Mouse (Mus musculus) liver, adult 2 months (tissue): ENCODE results near the gene Glis3. TPM values are rescaled to one million over a fixed set of nuclear protein-coding genes. Genes with fewer than 3 reads are reported as not detected.

Experiments
- DNase-seq: peaks from one replicate; pipeline ENCODE4 v3.0.0-alpha.2; 2011; ENCODE audit warnings: low read depth, low spot score; ENCODE audit errors: extremely low read depth
- H3K27ac ChIP-seq: fragments of 200-500 bp; replicated peaks from 2 replicates; pipeline ENCODE4 v1.5.1; 2012; ENCODE audit warnings: low read depth, mild to moderate bottlenecking, control low read depth, inconsistent platforms, low read length; ENCODE audit not compliant: insufficient read depth
- H3K27me3 ChIP-seq: fragments of 200-500 bp; 2 replicates; pipeline ENCODE4 v1.6.1; 2012; ENCODE audit warnings: mild to moderate bottlenecking, moderate library complexity, low read length, inconsistent platforms; ENCODE audit not compliant: control insufficient read depth, insufficient read depth
- H3K36me3 ChIP-seq: fragments of 200-500 bp; 2 replicates; pipeline ENCODE4 v1.6.1; 2012; ENCODE audit warnings: low read length, inconsistent platforms; ENCODE audit not compliant: control insufficient read depth, insufficient read depth
- H3K4me1 ChIP-seq: fragments of 200-500 bp; 2 replicates; pipeline ENCODE4 v1.6.1; 2011; ENCODE audit warnings: low read length; ENCODE audit not compliant: control insufficient read depth, insufficient read depth
- H3K4me3 ChIP-seq: fragments of 200-500 bp; 2 replicates; pipeline ENCODE4 v1.5.1; 2011; ENCODE audit warnings: low read depth, mild to moderate bottlenecking, control low read depth, low read length, moderate library complexity; ENCODE audit not compliant: insufficient read depth
- H3K79me2 ChIP-seq: fragments of 200-500 bp; 2 replicates; pipeline ENCODE4 v1.6.1; 2012; ENCODE audit warnings: inconsistent platforms, mild to moderate bottlenecking, low read length, moderate library complexity; ENCODE audit not compliant: control insufficient read depth, insufficient read depth
- H3K9ac ChIP-seq: fragments of 200-500 bp; 2 replicates; pipeline ENCODE4 v1.6.1; 2012; ENCODE audit warnings: low read depth, mild to moderate bottlenecking, control low read depth, inconsistent platforms, low read length
- CTCF ChIP-seq: fragments of 200-500 bp; IDR thresholded peaks from 2 replicates; pipeline ENCODE4 v1.5.1; 2011; ENCODE audit warnings: low read depth, low read length, control low read depth
- POLR2A ChIP-seq: fragments of 200-500 bp; IDR thresholded peaks from 2 replicates; pipeline ENCODE4 v1.6.1; 2011; ENCODE audit warnings: low read length, control low read depth; ENCODE audit not compliant: insufficient read depth; ENCODE audit errors: extremely low read depth
- WGBS: fragments of 180-500 bp; shearing (Covaris S2); methylation state at CpG from one replicate; pipeline ENCODE4 v1.1.7; 2018; 5-methylcytosine and 5-hydroxymethylcytosine counted together
- polyA plus RNA-seq: library from polyadenylated mRNA; depleted of rRNA; stranded (reverse); fragments of >200 nt; gene quantifications from 2 replicates; pipeline ENCODE4 v1.2.3, GENCODE M21; 2012
- total RNA-seq: library from RNA; depleted of rRNA; stranded (reverse); fragments of >200 nt; gene quantifications from 2 replicates; pipeline ENCODE4 v1.2.3, GENCODE M21; 2014

The Glis3 gene
- total and polyA plus RNA-seq, 2 experiments, result 0.37 to 0.43 TPM

DNA sequence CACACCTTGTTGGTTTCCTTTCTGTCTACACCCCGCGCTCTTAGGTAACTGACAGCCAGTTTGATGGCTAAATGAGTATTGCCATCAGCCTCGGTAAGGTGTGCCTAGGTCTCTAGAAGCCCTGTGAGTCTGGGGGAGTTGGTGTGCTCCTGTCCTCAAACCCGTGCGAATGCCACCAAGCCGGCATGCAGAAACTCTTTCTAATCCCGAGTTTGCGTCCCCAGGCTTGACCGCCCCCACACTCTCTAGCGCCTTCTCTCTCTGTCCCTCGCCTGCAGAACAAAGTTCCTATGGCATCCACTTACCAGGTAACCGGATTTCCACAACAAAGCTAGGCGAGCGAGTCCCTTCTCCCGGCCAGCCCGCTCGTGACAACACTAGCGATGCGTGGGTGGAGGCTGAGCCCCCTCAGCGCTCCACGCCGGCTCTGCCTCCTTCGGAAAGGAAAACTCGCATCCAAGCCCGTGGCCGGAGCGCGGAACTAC is 544 bp downstream of the Glis3 start:
- H3K4me3 ChIP-seq, result peak overlapping the region; percentile 58
- under 1% methylated on average over 28 of the region's 28 CpGs for WGBS
- H3K36me3 ChIP-seq, result no peaks in the 10 kb centered on the region
- DNase-seq, result no peak
- no peaks in the 10 kb centered on the region for H3K79me2 ChIP-seq
- H3K27me3 ChIP-seq, result peaks cover 12% of the 10 kb centered on the region
- peaks cover 8% of the 10 kb centered on the region for H3K4me1 ChIP-seq
- H3K9ac ChIP-seq, result peak overlapping the region; percentile 5
- TF ChIP-seq POLR2A, result no peak
- TF ChIP-seq CTCF, result no peak
- no peak overlapping the region for H3K27ac ChIP-seq

GRCm38 (mm10) chr19:28678646-28679270 is 1.1 kb downstream of the Glis3 start:
- H3K27ac ChIP-seq, result no peak overlapping the region
- peaks cover 12% of the 10 kb centered on the region for H3K27me3 ChIP-seq

DNA sequence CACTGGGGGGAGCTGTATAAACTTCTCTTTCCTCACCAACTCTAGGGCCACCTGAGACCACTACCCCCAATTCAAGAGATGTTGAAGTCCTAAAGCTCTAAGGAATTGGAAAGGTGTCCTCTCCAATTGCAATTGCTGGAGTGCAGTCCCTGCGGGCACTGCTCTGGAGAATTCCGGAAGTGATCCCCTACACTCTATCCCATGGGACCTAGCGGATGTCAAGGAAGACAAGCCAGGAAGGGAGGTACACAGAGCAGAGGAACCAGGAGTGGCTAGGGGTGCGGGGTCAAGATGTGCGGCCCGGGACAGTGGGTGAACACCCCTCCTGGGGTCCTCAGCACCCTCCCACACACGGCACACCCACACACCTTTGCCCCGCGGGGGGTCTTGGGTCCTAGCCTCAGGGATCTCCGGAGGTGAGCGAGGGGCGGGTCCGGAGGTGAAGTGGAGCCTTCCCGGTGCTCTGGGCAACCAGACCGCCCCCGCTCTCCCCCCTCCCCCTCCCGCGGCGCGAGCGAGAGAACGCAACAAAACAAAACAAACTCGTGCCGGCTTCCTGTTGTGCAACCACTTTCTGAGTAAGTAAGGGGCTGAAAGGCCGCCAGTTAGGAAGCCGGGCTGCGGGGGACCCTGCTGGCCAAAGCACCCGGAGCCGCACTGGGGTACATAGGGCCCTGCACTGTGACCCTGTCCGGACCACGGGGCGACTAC is 2.0 kb downstream of the Glis3 start:
- no peak for TF ChIP-seq POLR2A
- no peak for TF ChIP-seq CTCF
- WGBS, result 4% methylated on average over 32 of the region's 32 CpGs
- Histone ChIP-seq H3K79me2 (no peaks in the 10 kb centered on the region), H3K4me3 (peak overlapping the region; percentile 69), H3K4me1 (peaks cover 8% of the 10 kb centered on the region), H3K27me3 (peaks cover 12% of the 10 kb centered on the region), H3K27ac (no peak overlapping the region), H3K36me3 (no peaks in the 10 kb centered on the region), H3K9ac (peak overlapping the region; percentile 60)
- DNase-seq, result peak; percentile 29

More at GRCm38 (mm10) chr19:28678646-28679270, 1.1 kb downstream of the Glis3 start:
- peak overlapping the region; percentile 58 for H3K4me3 ChIP-seq
- H3K36me3 ChIP-seq, result no peaks in the 10 kb centered on the region
- H3K79me2 ChIP-seq, result no peaks in the 10 kb centered on the region
- peaks cover 8% of the 10 kb centered on the region for H3K4me1 ChIP-seq
- DNase-seq, result peak; percentile 21
- WGBS, result 1% methylated on average over 30 of the region's 30 CpGs
- no peak for TF ChIP-seq CTCF
- TF ChIP-seq POLR2A, result no peak
- H3K9ac ChIP-seq, result peak overlapping the region; percentile 3; the same call in 1 of the 2 replicates

DNA sequence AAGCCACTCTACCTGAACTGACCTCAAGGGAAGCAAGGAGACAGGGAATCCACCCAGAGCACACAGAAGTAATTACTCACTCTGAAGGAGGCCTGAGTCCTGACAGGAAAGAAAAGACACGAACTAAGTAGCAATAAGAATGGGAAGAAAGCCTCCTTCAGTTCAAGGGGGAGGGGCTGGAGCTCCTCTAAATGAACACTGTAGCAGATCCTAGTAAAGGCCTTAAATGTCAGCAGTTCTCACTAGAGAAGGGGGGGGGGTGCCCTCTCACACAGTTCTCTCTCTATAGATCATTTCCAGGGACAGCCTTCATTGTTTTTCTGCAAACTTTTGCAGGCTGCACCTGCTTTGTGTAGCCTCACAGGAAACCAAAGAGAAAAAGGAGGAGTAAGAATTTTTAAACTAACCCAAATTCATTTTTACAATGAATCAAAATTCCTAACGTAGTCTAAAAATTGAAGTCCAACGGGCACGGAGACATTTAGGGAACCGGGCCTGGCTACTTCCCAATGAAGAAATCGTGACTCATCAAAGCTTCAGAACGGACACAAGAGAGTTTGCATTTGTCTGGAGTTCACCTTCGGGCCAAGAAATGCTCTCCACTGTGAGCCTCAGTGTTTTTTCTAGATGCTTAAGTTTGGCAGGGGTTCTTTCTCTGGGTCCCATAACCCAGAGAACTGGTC is 2.7 kb downstream of the Glis3 start:
- Histone ChIP-seq H3K36me3 (no peaks in the 10 kb centered on the region), H3K27ac (no peak overlapping the region), H3K9ac (no peak overlapping the region), H3K4me1 (peaks cover 8% of the 10 kb centered on the region), H3K79me2 (no peaks in the 10 kb centered on the region), H3K27me3 (peaks cover 12% of the 10 kb centered on the region), H3K4me3 (no peak overlapping the region)
- TF ChIP-seq CTCF (no peak), POLR2A (no peak)
- 53% methylated on average over 8 of the region's 8 CpGs for WGBS
- DNase-seq, result peak; percentile 26

DNA sequence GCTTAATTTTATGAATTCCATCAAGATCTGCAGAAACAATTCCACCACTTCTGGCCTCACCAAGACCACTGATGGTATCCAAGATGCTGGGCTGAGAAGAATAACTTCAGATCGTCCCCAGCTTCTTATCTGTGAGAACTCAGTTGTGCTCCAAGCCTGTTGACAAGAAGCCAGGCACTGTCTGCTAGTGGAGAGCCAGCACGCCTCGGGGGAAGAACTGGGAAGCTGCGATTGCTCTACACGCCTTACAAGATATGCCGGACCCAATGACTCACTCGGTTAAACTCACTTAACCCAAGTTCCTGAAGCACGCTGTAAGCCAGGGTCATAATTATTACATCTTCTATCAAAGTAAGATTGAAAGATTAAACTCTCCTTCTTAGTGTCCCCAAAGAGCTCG is 16.1 kb downstream of the Glis3 start:
- H3K4me1 ChIP-seq, result no peaks in the 10 kb centered on the region
- H3K9ac ChIP-seq, result no peak overlapping the region
- H3K27me3 ChIP-seq, result no peaks in the 10 kb centered on the region
- DNase-seq, result no peak
- H3K27ac ChIP-seq, result no peak overlapping the region
- 73% methylated on average over 9 of the region's 9 CpGs for WGBS
- H3K4me3 ChIP-seq, result no peak overlapping the region
- no peaks in the 10 kb centered on the region for H3K36me3 ChIP-seq
- no peaks in the 10 kb centered on the region for H3K79me2 ChIP-seq
- TF ChIP-seq POLR2A, result no peak
- TF ChIP-seq CTCF, result no peak
